Mouse (Mus musculus) lung, adult 2 months (tissue): ENCODE data around the gene Asb8.

ENCODE experiments used
- CTCF ChIP-seq: fragments of 200-500 bp; IDR thresholded peaks from 2 replicates; pipeline ENCODE4 v1.5.1; 2011; ENCODE audit warnings: mild to moderate bottlenecking, low read length, control low read depth; ENCODE audit not compliant: insufficient read depth
- POLR2A ChIP-seq: fragments of 200-500 bp; IDR thresholded peaks from 2 replicates; pipeline ENCODE4 v1.6.1; 2011; ENCODE audit warnings: low read depth, mild to moderate bottlenecking, control low read depth, low read length, borderline replicate concordance; ENCODE audit errors: extremely low read depth

DNA sequence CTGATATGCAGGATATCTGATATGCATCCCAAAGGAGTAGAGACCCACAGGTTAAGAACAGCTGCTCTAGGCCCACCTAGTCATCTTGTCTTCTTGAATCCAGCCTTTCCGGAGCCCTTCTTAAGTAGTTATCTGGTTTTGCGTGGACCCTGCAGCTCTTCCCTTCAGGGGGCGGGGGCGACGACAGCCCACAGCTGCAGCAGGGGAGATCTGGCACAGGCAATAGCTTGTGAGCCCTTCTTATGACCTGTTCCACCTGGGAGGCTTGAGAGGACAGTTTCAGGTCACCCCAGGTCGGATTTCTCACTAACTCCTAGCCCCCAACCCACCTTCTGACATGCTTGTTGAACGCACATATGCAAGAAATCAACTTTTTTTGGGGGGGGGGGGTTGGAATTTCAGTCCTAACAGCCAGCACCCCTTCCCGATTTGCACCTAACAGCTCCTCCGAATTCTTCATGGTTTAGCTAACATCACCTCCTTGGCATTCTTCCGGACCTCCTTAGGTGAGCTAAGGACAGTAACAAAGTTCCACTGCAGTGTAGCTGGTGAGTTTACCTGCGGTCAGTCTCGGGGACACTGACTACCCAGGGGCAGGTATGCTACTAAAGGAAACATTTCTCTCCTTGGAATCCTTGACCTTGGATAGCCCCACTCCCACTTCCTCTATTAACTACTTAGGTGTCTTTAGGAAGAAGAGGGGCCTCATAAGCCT, 16.6 kb upstream of the Asb8 start:
- TF ChIP-seq CTCF, result no peak
- no peak for TF ChIP-seq POLR2A
